Mouse (Mus musculus) monocyte, adult 2 months (primary cell): ENCODE data around the gene Ntmt1.
A peak's percentile ranks its signal among the peaks of the same experiment; 100 is the strongest.

Experiments
- DNase-seq, 2 experiments: peaks; one replicate each; pipeline ENCODE4 v3.0.0; 2022; ENCODE audit warnings: low spot score in 2 of 2, low read depth in 1 of 2

The Ntmt1 gene

GRCm38 (mm10) chr2:30823385-30824153 is 15.9 kb downstream of the Ntmt1 start:
- DNase-seq, result no peak

GRCm38 (mm10) chr2:30826825-30827748 is 19.5 kb downstream of the Ntmt1 start:
- peak; percentile 21 for DNase-seq

DNA sequence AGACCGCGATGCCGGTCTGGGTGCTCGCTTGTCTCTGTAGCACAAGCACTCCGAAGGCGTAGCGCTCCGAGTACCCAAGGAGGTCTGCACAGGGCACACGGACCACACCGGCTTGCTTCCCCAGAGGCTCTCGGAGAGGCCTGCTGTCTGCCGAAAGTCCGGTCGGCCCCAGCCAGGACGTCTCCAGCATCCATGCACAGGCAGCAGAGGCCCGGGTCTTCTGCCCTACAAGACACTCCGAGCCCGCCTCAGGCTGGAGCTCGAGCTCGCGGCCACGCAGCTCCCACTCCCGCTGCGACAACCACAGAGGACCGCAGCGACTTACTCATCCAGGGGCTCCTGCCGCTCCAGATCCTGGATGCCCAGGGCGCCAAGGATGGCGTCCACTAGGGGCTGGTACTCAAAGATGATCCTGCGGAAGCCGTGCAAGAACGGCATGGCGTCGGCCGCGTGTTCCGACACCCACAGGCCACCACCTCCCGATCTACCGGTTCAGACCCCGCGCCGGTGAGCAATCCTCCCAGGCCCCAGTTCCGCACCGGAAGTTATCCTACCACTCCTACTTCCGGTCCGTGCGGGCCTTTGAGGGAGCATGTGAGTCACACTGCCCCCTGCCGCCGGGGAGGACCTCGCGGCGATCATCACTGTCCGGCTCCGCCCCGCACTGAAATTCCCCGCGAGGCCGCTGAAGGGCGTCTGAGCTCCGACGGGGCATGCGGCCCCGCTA is 20.3 kb downstream of the Ntmt1 start:
- peak; percentile 83 to 95 for DNase-seq

- DNase-seq, result peak; percentile 33 to 50
Measured at GRCm38 (mm10) chr2:30829315-30829714, 21.7 kb downstream of the Ntmt1 start.

- DNase-seq, result no peak
Measured at GRCm38 (mm10) chr2:30830283-30830795, 22.7 kb downstream of the Ntmt1 start, which contains the start of gene Asb6. Gene Asb6, minus strand, starts transcription at chr2:30830333.

GRCm38 (mm10) chr2:30833644-30834043 is 26.0 kb downstream of the Ntmt1 start:
- no peak for DNase-seq

- no peak for DNase-seq
Measured at GRCm38 (mm10) chr2:30834373-30835022, 26.9 kb downstream of the Ntmt1 start, which contains the start of gene Prrx2. Gene Prrx2, plus strand, starts transcription at chr2:30834972.

DNA sequence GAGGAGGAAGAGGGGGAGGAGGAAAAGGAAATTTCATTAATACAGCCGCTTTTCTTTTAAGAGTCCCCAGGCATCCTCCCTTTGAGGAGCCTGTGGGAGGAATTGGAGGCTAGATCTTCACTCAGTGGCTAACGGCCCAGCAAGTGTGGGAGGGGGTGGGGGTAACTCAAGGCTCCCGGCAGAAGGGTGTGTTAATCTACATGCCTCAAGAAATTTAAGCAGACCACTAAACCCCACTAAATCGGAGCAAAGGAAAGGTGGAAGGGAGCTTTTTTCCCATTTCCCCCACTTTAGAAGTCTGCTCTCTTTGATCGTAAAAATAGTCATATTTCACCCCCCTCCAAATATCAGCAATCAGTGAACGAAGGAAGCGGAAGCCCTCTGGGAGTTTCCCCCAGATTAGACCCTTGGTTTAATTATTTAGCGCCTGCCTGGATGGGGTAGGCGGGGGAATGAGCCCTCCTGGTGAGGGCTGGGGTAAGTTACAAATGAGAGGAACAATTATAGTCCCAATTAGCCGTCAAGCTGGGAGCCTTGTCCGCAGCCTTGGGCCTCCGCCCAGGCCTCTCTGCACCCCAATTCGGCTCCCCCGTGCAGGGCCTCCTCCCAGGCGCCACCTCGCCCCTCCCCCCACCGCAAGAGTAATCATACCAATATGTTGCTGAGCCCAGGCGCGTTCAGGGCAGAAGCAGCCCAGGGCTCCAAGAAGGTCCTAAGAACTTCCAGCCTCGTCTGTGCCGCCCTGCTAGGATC is 28.8 kb downstream of the Ntmt1 start:
- DNase-seq, result no peak

GRCm38 (mm10) chr2:30842615-30843014 is 35.0 kb downstream of the Ntmt1 start:
- DNase-seq, result no peak

GRCm38 (mm10) chr2:30845152-30846070 is 37.8 kb downstream of the Ntmt1 start:
- DNase-seq, result no peak

- no peak for DNase-seq
Measured at GRCm38 (mm10) chr2:30846236-30846635, 38.6 kb downstream of the Ntmt1 start.

GRCm38 (mm10) chr2:30846723-30847122 is 39.1 kb downstream of the Ntmt1 start:
- DNase-seq, result no peak

- no peak for DNase-seq
Measured at GRCm38 (mm10) chr2:30848184-30848583, 40.6 kb downstream of the Ntmt1 start.

DNA sequence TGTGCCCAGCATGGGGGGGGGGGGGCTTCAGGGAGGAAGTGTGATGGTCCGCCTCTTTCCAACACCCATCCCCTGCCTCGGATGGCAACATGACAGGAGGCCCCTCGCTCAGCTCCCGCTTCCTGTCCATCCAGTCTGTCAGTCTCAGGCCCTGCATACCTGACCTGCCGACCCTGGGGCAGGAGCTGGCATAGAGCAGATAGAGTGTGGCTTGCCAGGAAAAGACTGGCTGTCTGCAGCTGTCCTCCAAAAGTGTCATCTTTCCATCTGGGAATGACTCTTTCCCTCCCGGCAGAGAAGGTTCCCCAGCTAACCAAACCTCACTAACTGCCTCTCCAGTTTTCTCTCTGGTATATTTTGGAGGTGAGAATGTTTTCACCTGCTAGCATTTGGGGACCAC is 43.0 kb downstream of the Ntmt1 start:
- DNase-seq, result no peak

DNA sequence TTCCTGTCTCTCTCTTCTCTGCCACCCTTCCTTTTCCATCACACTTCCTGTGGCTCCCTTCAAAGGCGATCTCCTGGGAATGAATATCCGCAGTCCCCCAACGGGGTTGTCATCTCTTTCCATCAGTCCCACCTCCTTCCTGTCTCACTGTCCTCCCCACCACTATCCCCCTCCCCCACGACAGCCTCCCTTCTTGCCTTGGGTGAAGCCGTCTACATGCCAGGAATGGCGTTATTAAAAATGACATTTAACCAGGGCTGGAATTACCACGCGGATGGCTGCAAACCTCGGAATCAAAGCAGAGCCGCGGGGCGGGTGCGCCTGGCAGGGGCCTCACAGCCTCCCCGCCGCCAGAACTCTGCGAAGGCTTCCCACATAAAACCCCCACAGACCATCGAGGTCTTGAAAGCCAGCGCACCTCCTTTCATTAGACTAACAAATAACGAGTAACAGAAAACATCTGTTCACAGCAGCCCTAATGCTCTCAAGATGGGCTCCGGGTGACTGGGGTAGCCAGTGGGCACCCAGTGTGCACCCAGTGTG is 45.2 kb downstream of the Ntmt1 start:
- DNase-seq, result no peak

DNA sequence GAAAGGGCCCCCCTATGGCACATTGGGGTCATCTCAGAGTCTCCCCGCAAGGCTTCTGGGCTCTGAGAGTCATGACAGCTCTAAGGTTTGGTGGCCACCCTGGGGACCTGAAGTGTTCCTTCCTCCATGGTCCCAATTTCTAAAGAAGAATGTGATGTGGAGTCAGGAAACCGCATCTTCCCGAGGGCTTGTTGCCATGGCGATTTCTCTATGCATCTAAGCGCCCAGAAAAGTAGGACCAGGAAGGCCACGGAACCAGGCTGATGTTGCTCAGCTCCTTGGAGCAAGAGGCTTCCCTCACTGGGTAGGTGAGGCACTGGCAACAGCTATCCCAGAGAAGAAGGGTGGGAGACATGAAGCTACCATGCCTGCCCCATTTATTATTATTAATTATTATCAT is 49.5 kb downstream of the Ntmt1 start:
- DNase-seq, result no peak

DNA sequence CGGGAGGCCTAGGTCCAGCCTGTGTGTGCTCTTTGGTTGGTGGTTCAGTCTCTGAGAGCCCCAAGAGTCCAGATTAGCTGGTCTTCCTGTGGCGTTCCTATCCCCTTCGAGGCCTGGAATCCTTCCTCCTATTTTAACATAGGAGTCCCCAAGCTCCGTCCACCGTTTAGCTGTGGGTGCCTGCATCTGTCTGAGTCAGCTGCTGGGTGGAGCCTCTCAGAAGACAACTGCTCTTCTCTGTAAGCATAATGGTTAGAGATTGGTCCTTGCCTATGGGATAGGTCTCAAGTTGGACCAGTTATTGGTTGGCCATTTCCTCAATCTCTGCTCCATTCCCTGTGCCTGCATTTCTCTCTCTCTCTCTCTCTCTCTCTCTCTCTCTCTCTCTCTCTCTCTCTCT is 52.2 kb downstream of the Ntmt1 start:
- DNase-seq, result no peak

DNA sequence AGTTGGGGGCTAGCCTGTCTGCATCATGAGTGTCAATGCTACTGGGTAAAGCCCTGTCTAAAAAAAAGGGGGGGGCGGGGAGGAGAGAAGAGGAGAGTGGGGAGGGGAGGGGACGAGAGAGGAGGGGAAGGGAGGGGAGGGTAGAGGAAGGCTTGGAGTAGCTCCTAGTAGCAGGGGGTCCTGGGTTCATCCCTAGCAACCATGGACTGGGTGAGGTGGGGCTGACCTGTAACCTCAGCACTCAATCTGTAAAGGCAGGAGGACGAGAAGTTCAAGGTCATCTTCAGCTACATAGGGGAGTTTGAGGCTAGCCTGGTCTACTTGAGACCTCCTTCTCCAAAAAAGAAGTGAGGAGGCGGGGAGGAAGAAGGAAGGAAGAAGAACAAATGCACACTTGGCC is 54.5 kb downstream of the Ntmt1 start:
- DNase-seq, result no peak

GRCm38 (mm10) chr2:30863574-30863973 is 55.9 kb downstream of the Ntmt1 start:
- no peak for DNase-seq
